Mouse (Mus musculus) liver, postnatal 0 days (tissue): ENCODE data around the gene Gsta1.
"Not testable (repeated sequence)": the region's sequence is repeated elsewhere in the genome, so short reads cannot be mapped to it uniquely, and the experiment has no call there.

Source experiments
- CTCF ChIP-seq: sonication (generic); IDR thresholded peaks from 2 replicates; pipeline ENCODE4 v1.5.1; 2016; ENCODE audit warnings: antibody characterized with exemption, low read depth
- EP300 ChIP-seq: IDR thresholded peaks from 2 replicates; pipeline ENCODE4 v1.6.1; 2016; ENCODE audit warnings: antibody characterized with exemption, low read depth, mild to moderate bottlenecking

GRCm38 (mm10) chr9:78233121-78233695 is 2.8 kb downstream of the Gsta1 start:
- not testable (repeated sequence) for TF ChIP-seq EP300, CTCF
